In genomic region chr8:13288646-13289045, GRCm38 (mm10) we compare ENCODE assay signal across 8 mouse cellular contexts. TPM values are rescaled to one million over a fixed set of nuclear protein-coding genes. Genes with fewer than 3 reads are reported as not detected.
DNase-seq lines count a peak whose midpoint lies in the region; ATAC-seq and TF ChIP-seq lines count a peak whose summit lies in the region.

No protein-coding gene starts in this region.

- H3K4me2 ChIP-seq in heart, postnatal 0 days (ENCODE audit: low read depth, low read length) = peak overlapping the region; percentile 83
- peak overlapping the region; percentile 91 for H3K4me2 ChIP-seq in hindbrain, embryonic 12.5 days (replicated peaks)
- peak overlapping the region; percentile 80 for H3K4me2 ChIP-seq in midbrain, embryonic 12.5 days (replicated peaks)

- H3K4me3 ChIP-seq in heart, postnatal 0 days (ENCODE audit: low read depth, low read length) = peak overlapping the region; percentile 68
- H3K4me3 ChIP-seq in MEL (ENCODE audit: control insufficient read depth in 1 of 2, insufficient read depth in 1 of 2, low read depth in 2 of 2, low read length in 2 of 2) = peak overlapping the region; percentile 62 to 83
- H3K4me3 ChIP-seq in hindbrain, embryonic 12.5 days = peak overlapping the region; percentile 86
- H3K4me3 ChIP-seq in midbrain, embryonic 12.5 days = peak overlapping the region; percentile 68

- intact Hi-C loops in heart, postnatal 25 days (cut with DNase I) = loop anchor here (5.0 kb wide), 1 partner anchor 131 kb away; the partner anchor contains the start of gene Lamp1

- H3K4me1 ChIP-seq in heart, postnatal 0 days (ENCODE audit: control insufficient read depth, insufficient read depth) = peaks cover 9% of the 10 kb centered on the region
- H3K4me1 ChIP-seq in MEL (ENCODE audit: control insufficient read depth in 1 of 2, insufficient read depth in 2 of 2, low read length in 2 of 2) = peaks cover 2 to 11% of the 10 kb centered on the region in 2 experiments; a peak in 2 of 4 replicates
- peaks cover 23% of the 10 kb centered on the region for H3K4me1 ChIP-seq in hindbrain, embryonic 12.5 days
- peaks cover 22% of the 10 kb centered on the region for H3K4me1 ChIP-seq in midbrain, embryonic 12.5 days

- no peaks in the 10 kb centered on the region for H3K9me3 ChIP-seq in heart, postnatal 0 days (replicated peaks; ENCODE audit: control insufficient read depth, low read length)
- no peaks in the 10 kb centered on the region for H3K9me3 ChIP-seq in MEL (replicated peaks; ENCODE audit: insufficient read depth, low read length)
- no peaks in the 10 kb centered on the region for H3K9me3 ChIP-seq in hindbrain, embryonic 12.5 days (replicated peaks)
- no peaks in the 10 kb centered on the region for H3K9me3 ChIP-seq in midbrain, embryonic 12.5 days

- no peaks in the 10 kb centered on the region for H3K27me3 ChIP-seq in heart, postnatal 0 days (ENCODE audit: control insufficient read depth, insufficient read depth, low read length)
- no peaks in the 10 kb centered on the region for H3K27me3 ChIP-seq in MEL (ENCODE audit: control insufficient read depth in 1 of 2, insufficient read depth in 2 of 2, low read length in 2 of 2)
- no peaks in the 10 kb centered on the region for H3K27me3 ChIP-seq in hindbrain, embryonic 12.5 days
- no peaks in the 10 kb centered on the region for H3K27me3 ChIP-seq in midbrain, embryonic 12.5 days

- peak overlapping the region; percentile 66 for H3K9ac ChIP-seq in heart, postnatal 0 days (replicated peaks; ENCODE audit: low read depth, low read length)
- H3K9ac ChIP-seq in MEL (ENCODE audit: control insufficient read depth, low read depth, low read length, poor library complexity, severe bottlenecking) = peak overlapping the region; percentile 90
- H3K9ac ChIP-seq in hindbrain, embryonic 12.5 days = peak overlapping the region; percentile 84
- H3K9ac ChIP-seq in midbrain, embryonic 12.5 days (replicated peaks) = peak overlapping the region; percentile 68

- 4% methylated on average over 6 of the region's 6 CpGs for WGBS in heart, postnatal 0 days
- 2% methylated on average over 6 of the region's 6 CpGs for WGBS in hindbrain, embryonic 12.5 days
- WGBS in midbrain, embryonic 12.5 days = 6% methylated on average over 6 of the region's 6 CpGs

- ATAC-seq in heart, postnatal 0 days (ENCODE audit: insufficient read depth, low read depth) = no peak
- ATAC-seq in hindbrain, embryonic 12.5 days (ENCODE audit: low FRiP score) = no peak
- no peak for ATAC-seq in midbrain, embryonic 12.5 days (ENCODE audit: low FRiP score, low read depth)

- no peak overlapping the region for H3K27ac ChIP-seq in heart, postnatal 0 days (ENCODE audit: low read depth)
- peak overlapping the region; percentile 40; the same call in 1 of the 2 replicates for H3K27ac ChIP-seq in MEL (ENCODE audit: control insufficient read depth, low read depth, low read length)
- no peak overlapping the region for H3K27ac ChIP-seq in hindbrain, embryonic 12.5 days
- H3K27ac ChIP-seq in midbrain, embryonic 12.5 days (replicated peaks) = no peak overlapping the region

- TF ChIP-seq CTCF in heart, postnatal 0 days (IDR thresholded peaks at IDR 0.05; ENCODE audit: low read depth) = no peak
- TF ChIP-seq CTCF in MEL (IDR thresholded peaks at IDR 0.05 in 2 of 3, conservative IDR thresholded peaks at IDR 0.05 in 1 of 3; ENCODE audit: control insufficient read depth in 1 of 3, insufficient read depth in 1 of 3, low read depth in 2 of 3, low read length in 3 of 3, poor library complexity in 1 of 3, severe bottlenecking in 1 of 3) = no peak

- no peak for TF ChIP-seq EP300 in heart, postnatal 0 days (IDR thresholded peaks at IDR 0.05; ENCODE audit: low read depth)
- TF ChIP-seq EP300 in MEL (IDR thresholded peaks at IDR 0.05; ENCODE audit: low read depth in 1 of 2, low read length in 2 of 2) = no peak

- peaks cover 3% of the 10 kb centered on the region; the same call in 1 of the 2 replicates for H3K36me3 ChIP-seq in heart, postnatal 0 days (replicated peaks; ENCODE audit: control insufficient read depth, insufficient read depth, low read length)
- H3K36me3 ChIP-seq in MEL (ENCODE audit: control insufficient read depth in 1 of 2, insufficient read depth in 2 of 2, low read length in 2 of 2) = peaks cover 2 to 10% of the 10 kb centered on the region in 2 experiments; a peak in 3 of 4 replicates
- H3K36me3 ChIP-seq in hindbrain, embryonic 12.5 days = peaks cover 17% of the 10 kb centered on the region
- H3K36me3 ChIP-seq in midbrain, embryonic 12.5 days = peaks cover 14% of the 10 kb centered on the region

- no peak for TF ChIP-seq RAD21 in MEL (IDR thresholded peaks at IDR 0.05; ENCODE audit: low read depth, low read length)

- peaks cover 16% of the 10 kb centered on the region for H3K79me2 ChIP-seq in MEL (ENCODE audit: control insufficient read depth, insufficient read depth, low read length, poor library complexity)

- no peak for DNase-seq in heart, postnatal 0 days (ENCODE audit: low spot score)
- no peak for DNase-seq in heart, postnatal 25 days (ENCODE audit: low spot score)
- peak; percentile 64 for DNase-seq in MEL (ENCODE audit: low read depth, low spot score)
- DNase-seq in adrenal gland, postnatal 25 days = no peak
- DNase-seq in left cerebral cortex, adult 8-10 months (ENCODE audit: low spot score in 2 of 2) = no peak
- no peak for DNase-seq in B cell, adult 2 months

- no peak for TF ChIP-seq POLR2A in MEL (IDR thresholded peaks at IDR 0.05; ENCODE audit: control insufficient read depth in 1 of 2, insufficient read depth in 1 of 2, low read depth in 1 of 2, low read length in 2 of 2, poor library complexity in 1 of 2)

TF ChIP-seq in MEL, 35 proteins besides CTCF, POLR2A, EP300 and RAD21 (continues in another document):
- 0 out of 2 replicates have a peak, but pooled peaks have one; percentile 12 for TF ChIP-seq RCOR1 (IDR thresholded peaks at IDR 0.05; ENCODE audit: low read depth, low read length)
- no peak for TF ChIP-seq GABPA (IDR thresholded peaks at IDR 0.05; ENCODE audit: low read depth, low read length)
- no peak; the same call in 1 of the 2 replicates for TF ChIP-seq MXI1 (IDR thresholded peaks at IDR 0.05; ENCODE audit: low read depth, low read length)
- no peak for TF ChIP-seq NRF1 (IDR thresholded peaks at IDR 0.05; ENCODE audit: insufficient read depth, low read depth, low read length, poor library complexity, severe bottlenecking)
- TF ChIP-seq HCFC1 (IDR thresholded peaks at IDR 0.05; ENCODE audit: low read depth, low read length) = no peak
- TF ChIP-seq POLR2AphosphoS2 (IDR thresholded peaks at IDR 0.05; ENCODE audit: low read length) = no peak
- no peak for TF ChIP-seq BHLHE40 (IDR thresholded peaks at IDR 0.05; ENCODE audit: borderline replicate concordance, low read depth, low read length)

RNA-seq across cellular contexts. Expression of gene Tmco3, which starts 0.7 kb away (rescaled TPM):
- 9.0 and 10.8 TPM in 2 replicates for total RNA-seq in heart, postnatal 0 days (2014; rRNA removed; ENCODE audit: low replicate concordance)
- 16.7 and 18.3 TPM in 2 replicates for polyA plus RNA-seq in heart, postnatal 0 days (2015; fragmentation: Nextera tagmentation; extraction: Ambion mirVana)
- total RNA-seq in heart, postnatal 25 days (2021) = 10 to 100 TPM; 25.3 to 29.8 TPM
- total RNA-seq in MEL (2012; rRNA removed) = 9.3 and 11.8 TPM in 2 replicates
- 10 to 100 TPM in 1 of 2 experiments, not detected in 1; 20.3 TPM for polyA plus RNA-seq in MEL (2012; ENCODE audit: insufficient read depth in 1 of 2, insufficient read length in 2 of 2, low read depth in 1 of 2, low replicate concordance in 2 of 2, missing spikeins in 1 of 2)
- polyA plus RNA-seq in hindbrain, embryonic 12.5 days (2016; fragmentation: Nextera tagmentation; extraction: Ambion mirVana) = 49.5 and 59.4 TPM in 2 replicates
- 36.5 and 47.8 TPM in 2 replicates for polyA plus RNA-seq in midbrain, embryonic 12.5 days (2016; fragmentation: Nextera tagmentation; extraction: Ambion mirVana)
- 24.8 and 32.5 TPM in 2 replicates for total RNA-seq in adrenal gland, postnatal 25 days (2021)
- 10 to 100 TPM; 39.5 to 52.8 (median 50.3) TPM for total RNA-seq in left cerebral cortex, adult 8-10 months (2022)

RNA-seq across cellular contexts. Expression of gene Dcun1d2, which starts 0.7 kb away (rescaled TPM):
- 31.8 and 37.7 TPM in 2 replicates for total RNA-seq in heart, postnatal 0 days (2014; rRNA removed; ENCODE audit: low replicate concordance)
- polyA plus RNA-seq in heart, postnatal 0 days (2015; fragmentation: Nextera tagmentation; extraction: Ambion mirVana) = 27.8 and 30.5 TPM in 2 replicates
- 10 to 100 TPM; 57.3 to 57.4 TPM for total RNA-seq in heart, postnatal 25 days (2021)
- 15.3 and 19.9 TPM in 2 replicates for total RNA-seq in MEL (2012; rRNA removed)
- 10 to 100 TPM in 1 of 2 experiments, not detected in 1; 19.1 TPM for polyA plus RNA-seq in MEL (2012; ENCODE audit: insufficient read depth in 1 of 2, insufficient read length in 2 of 2, low read depth in 1 of 2, low replicate concordance in 2 of 2, missing spikeins in 1 of 2)
- 30.6 and 32.4 TPM in 2 replicates for polyA plus RNA-seq in hindbrain, embryonic 12.5 days (2016; fragmentation: Nextera tagmentation; extraction: Ambion mirVana)
- 30.9 and 33.5 TPM in 2 replicates for polyA plus RNA-seq in midbrain, embryonic 12.5 days (2016; fragmentation: Nextera tagmentation; extraction: Ambion mirVana)
- total RNA-seq in adrenal gland, postnatal 25 days (2021) = 29.1 and 36.5 TPM in 2 replicates
- 10 to 100 TPM; 38.6 to 43.6 (median 39.0) TPM for total RNA-seq in left cerebral cortex, adult 8-10 months (2022)

RNA-seq across cellular contexts. Expression of gene Adprhl1, which starts 34.7 kb away (rescaled TPM):
- total RNA-seq in heart, postnatal 0 days (2014; rRNA removed; ENCODE audit: low replicate concordance) = 252 and 255 TPM in 2 replicates
- 317 and 337 TPM in 2 replicates for polyA plus RNA-seq in heart, postnatal 0 days (2015; fragmentation: Nextera tagmentation; extraction: Ambion mirVana)
- 100 to 1,000 TPM; 515 to 520 TPM for total RNA-seq in heart, postnatal 25 days (2021)
- not detected in 2 replicates for total RNA-seq in MEL (2012; rRNA removed)
- polyA plus RNA-seq in MEL (2012; ENCODE audit: insufficient read depth in 1 of 2, insufficient read length in 2 of 2, low read depth in 1 of 2, low replicate concordance in 2 of 2, missing spikeins in 1 of 2) = not detected
- 0.25 and 0.40 TPM in 2 replicates for polyA plus RNA-seq in hindbrain, embryonic 12.5 days (2016; fragmentation: Nextera tagmentation; extraction: Ambion mirVana)
- polyA plus RNA-seq in midbrain, embryonic 12.5 days (2016; fragmentation: Nextera tagmentation; extraction: Ambion mirVana) = 0.28 TPM in 1 of 2 replicates, not detected in the other
- total RNA-seq in adrenal gland, postnatal 25 days (2021) = 1.4 and 1.7 TPM in 2 replicates
- total RNA-seq in left cerebral cortex, adult 8-10 months (2022) = 1 to 10 TPM; 1.4 to 2.3 (median 1.7) TPM

RNA-seq across cellular contexts. Expression of gene Tfdp1, which starts 49.9 kb away (rescaled TPM):
- 20.9 and 38.6 TPM in 2 replicates for total RNA-seq in heart, postnatal 0 days (2014; rRNA removed; ENCODE audit: low replicate concordance)
- polyA plus RNA-seq in heart, postnatal 0 days (2015; fragmentation: Nextera tagmentation; extraction: Ambion mirVana) = 47.4 and 48.0 TPM in 2 replicates
- 10 to 100 TPM; 37.2 to 40.7 TPM for total RNA-seq in heart, postnatal 25 days (2021)
- 214 and 256 TPM in 2 replicates for total RNA-seq in MEL (2012; rRNA removed)
- polyA plus RNA-seq in MEL (2012; ENCODE audit: insufficient read depth in 1 of 2, insufficient read length in 2 of 2, low read depth in 1 of 2, low replicate concordance in 2 of 2, missing spikeins in 1 of 2) = 100 to 1,000 TPM; 143 to 331 TPM
- 144 and 147 TPM in 2 replicates for polyA plus RNA-seq in hindbrain, embryonic 12.5 days (2016; fragmentation: Nextera tagmentation; extraction: Ambion mirVana)
- 173 and 178 TPM in 2 replicates for polyA plus RNA-seq in midbrain, embryonic 12.5 days (2016; fragmentation: Nextera tagmentation; extraction: Ambion mirVana)
- 56.6 and 63.8 TPM in 2 replicates for total RNA-seq in adrenal gland, postnatal 25 days (2021)
- total RNA-seq in left cerebral cortex, adult 8-10 months (2022) = 10 to 100 TPM; 49.4 to 72.9 (median 53.6) TPM

Comparison
In these comparisons a context has a peak if more than half of its experiments do, and no peak if none do; other contexts are left out.
1. RNA of gene Adprhl1, which starts 34.7 kb away (total RNA-seq): 515 to 520 TPM in heart, postnatal 25 days and 252 to 255 TPM in heart, postnatal 0 days; 1.4 to 2.3 TPM in left cerebral cortex, adult 8-10 months, 1.4 to 1.7 TPM in adrenal gland, postnatal 25 days and not detected in MEL; every median in the first group is over 10 times any median in the second.
2. Peak in every context shown above with its lines, with median percentiles within 50 percentile points of each other: H3K4me2 ChIP-seq, H3K4me3 ChIP-seq and H3K9ac ChIP-seq.